Mouse (Mus musculus) kidney, postnatal 25 days (tissue): ENCODE results near the gene Baz2b.
"Not testable (repeated sequence)": the region's sequence is repeated elsewhere in the genome, so short reads cannot be mapped to it uniquely, and the experiment has no call there.

Source experiments
- DNase-seq, 2 experiments: peaks; one replicate each; pipeline ENCODE4 v3.0.0; 2021; ENCODE audit warnings: mixed read lengths in 2 of 2

The Baz2b gene

GRCm38 (mm10) chr2:60088785-60089527, 120.7 kb downstream of the Baz2b start:
- no peak for DNase-seq

GRCm38 (mm10) chr2:60086197-60086903, 123.3 kb downstream of the Baz2b start:
- DNase-seq, result peak in 1 of 2 experiments; percentile 39

DNA sequence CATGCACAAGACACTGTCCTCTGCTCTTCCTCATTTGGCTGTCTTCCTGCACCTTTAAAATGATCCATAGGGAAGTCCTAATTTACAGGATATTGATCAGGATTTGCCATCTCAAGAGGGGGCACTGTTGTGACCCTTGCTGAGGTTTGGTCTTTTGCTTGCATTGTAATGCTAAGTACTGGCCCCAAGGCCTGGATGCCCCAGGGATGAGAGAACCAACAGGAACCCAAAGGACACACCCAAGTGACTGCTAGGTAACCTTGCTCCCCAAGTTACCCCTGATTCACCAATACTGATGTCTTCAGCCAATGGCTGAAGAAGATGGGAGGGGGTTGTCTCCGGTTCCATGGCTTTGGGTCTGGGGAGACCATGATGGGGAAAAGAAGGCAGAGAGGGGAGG, 124.8 kb downstream of the Baz2b start:
- DNase-seq, result no peak

DNA sequence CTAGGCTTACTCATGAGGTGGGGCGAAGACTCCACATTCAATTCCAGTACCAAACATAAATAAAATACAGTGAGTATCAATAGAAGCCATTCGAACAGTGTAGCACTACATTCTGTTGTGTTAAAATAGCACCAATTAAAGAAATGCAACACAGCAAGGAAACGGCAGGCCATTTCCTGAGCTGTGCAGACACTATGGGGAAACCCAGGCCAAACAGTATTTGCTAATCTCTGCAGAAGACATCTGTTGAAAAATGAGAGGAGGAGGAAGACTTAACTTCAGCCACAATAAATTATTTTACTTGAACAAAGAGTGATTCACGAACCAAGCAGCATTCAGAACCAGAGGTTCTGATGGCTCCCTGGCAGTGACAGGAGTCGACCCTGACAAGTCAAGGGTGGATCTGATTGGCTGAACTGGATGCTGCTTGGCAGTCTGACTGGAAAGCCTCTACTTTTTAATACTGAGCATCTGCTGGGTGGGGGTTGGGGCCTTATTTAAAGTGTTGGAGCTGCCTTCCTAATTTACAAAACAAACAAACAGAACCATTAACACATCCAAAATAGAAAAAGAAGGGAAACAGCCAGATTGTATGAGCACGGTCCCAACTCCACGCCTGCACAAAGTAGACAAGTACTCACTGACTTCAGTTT, 126.5 kb downstream of the Baz2b start:
- peak; percentile 26 to 52 for DNase-seq

GRCm38 (mm10) chr2:60082225-60082624, 127.4 kb downstream of the Baz2b start:
- DNase-seq, result no peak

DNA sequence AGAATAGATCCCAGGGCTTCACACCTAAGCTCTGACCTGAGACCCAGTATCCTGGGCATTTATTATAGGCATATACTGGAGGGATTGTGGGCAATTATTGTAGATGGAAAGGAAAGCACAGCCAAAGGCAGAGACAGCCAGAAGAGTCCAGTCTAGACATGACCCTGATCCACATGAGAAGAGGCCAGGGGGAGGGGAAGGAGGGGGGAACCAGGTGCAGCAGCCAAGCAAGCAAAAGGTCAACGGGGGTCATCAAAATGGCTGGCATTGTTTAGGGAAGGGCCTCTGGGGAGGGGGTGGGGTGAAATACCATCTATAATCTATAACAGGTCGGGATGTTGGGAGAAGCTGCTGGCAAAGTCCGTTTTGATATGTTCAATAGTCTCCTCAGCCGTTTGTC, 128.8 kb downstream of the Baz2b start:
- peak in 1 of 2 experiments; percentile 61 for DNase-seq

DNA sequence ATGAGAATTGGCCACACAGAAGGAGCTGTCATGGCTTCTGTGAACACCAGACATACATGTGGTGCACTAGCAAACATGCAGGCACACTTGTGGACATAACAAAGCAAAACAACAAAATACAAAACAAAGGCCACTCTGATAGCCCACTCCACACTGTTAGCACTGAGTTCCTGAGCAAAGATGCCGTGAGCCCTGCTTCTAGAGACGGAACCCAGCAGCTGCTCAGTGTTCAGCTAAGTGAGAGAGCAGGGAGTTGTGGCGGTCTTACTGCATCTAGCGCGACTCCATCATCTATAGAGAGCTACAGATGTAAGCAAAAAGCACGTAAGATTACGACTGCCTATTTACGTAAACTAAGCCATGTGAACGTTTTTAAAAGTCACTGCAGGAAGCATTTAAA, 132.0 kb downstream of the Baz2b start:
- no peak for DNase-seq

DNA sequence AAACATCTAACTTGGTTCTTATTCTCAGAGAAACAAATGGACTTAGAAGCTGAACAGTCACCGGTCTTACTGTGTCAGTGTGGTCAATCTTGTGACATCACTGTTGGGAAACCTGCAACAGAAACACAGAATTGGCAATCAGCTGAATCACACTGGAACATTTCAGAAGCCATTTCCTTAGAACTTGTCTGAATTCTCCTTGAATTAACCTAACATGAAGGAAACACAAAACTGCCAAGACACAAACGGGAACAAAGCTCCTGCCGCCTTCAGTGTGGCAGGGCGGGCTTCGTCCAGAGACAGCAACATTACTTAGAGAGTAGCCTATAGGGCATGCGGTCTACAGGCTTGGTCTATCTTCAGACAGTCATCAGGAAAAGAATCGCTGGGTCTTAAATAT, 132.8 kb downstream of the Baz2b start:
- DNase-seq, result no peak

- no peak for DNase-seq
Observed at GRCm38 (mm10) chr2:60076025-60076424, 133.6 kb downstream of the Baz2b start.

DNA sequence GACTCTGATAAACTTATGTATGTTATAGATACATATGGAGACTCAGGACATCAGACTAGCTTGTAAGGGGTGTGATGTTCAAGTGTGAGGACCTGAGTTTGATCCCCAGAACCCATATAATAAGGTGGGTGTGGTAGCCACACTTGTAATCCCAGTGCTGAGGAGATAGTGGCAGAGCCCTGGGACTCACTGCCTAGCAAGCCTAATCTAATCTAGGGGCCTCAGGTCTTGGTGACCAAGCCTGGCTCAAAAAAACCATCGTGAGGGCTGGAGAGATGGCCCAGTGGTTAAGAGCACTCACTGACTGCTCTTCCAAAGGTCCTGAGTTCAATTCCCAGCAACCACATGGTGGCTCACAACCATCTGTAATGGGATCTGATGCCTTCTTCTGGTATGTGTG, 135.8 kb downstream of the Baz2b start:
- not testable (repeated sequence) for DNase-seq

DNA sequence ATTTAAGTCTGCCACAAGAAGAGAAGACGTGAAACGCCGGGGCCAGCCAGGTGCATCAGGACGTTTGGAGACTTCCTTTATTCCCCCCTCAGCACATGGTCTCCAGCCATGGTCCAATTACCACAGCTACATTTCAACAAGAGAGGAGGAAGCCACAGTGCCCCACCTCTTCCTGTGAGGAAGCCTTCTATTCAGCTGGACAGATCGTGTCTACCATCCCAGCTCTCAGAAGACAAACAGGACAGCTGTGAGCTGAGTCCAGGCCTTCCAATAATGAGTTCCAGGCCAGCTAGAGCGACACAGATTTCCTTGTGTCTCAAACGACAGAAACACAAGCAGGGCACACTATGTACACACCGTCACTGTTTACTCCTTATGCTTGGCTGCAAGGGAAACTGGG, 137.8 kb downstream of the Baz2b start:
- peak; percentile 29 to 74 for DNase-seq

DNA sequence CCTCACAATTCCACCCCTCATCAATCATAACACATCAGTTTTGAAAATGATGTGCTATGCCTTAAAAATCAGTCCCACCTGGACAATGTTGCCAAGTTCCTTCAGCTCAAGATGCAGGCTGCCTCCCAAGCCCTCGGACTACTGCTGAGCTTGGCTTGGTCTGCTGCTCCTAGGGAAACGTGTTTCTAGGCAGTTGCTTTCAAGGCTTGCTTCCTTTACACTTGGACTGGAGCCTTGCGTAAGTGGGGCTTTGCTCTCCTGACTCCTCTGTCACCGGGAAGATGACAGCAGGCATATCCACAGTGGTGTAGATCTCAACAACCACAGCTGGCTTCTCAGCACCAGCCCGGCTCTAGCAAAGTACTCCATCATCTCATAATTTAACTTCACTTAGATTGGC, 138.7 kb downstream of the Baz2b start:
- no peak for DNase-seq

DNA sequence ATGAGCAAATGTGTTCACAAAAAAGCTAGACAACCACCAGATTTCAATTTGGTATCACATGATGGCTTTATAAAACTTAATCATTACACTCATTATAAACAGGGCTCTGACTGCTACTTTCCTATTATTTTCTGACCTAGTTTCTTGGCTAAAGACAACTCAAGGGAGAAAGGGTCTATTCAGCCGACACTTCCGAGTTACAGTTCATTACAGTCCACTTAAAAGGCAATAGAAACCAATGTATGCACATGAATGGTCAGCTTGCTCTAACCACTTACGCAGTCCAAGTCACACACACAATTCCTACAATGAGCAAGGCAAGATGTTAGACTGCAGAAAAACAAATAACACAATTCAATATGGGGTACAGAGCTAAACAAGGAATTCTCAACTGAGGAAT, 141.2 kb downstream of the Baz2b start:
- DNase-seq, result no peak

DNA sequence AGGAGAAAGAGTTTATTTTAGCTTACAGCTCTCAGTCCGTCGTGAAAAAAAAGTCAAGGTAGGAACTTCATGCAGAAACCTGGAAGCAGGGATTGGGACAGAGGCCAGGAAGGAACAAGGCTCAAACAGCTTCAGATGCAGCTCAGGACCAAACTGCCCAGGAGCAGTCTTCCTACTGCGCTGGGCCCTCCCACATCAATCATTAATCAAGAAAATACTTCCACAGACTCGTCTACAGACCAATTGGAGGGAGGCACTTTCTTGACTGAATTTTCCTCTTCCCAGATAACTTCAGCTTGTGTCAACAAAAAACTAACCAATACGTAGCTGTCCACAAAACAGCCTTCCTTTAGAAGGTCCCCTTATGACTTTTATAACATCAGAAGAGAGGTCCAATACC, 144.2 kb downstream of the Baz2b start:
- no peak for DNase-seq

- DNase-seq, result no peak
Observed at GRCm38 (mm10) chr2:60060185-60060775, 149.4 kb downstream of the Baz2b start.

GRCm38 (mm10) chr2:60059300-60059699, 150.3 kb downstream of the Baz2b start:
- no peak for DNase-seq

- no peak for DNase-seq
Observed at GRCm38 (mm10) chr2:60056043-60056442, 153.6 kb downstream of the Baz2b start.

- DNase-seq, result no peak
Observed at GRCm38 (mm10) chr2:60054808-60055535, 154.7 kb downstream of the Baz2b start.

DNA sequence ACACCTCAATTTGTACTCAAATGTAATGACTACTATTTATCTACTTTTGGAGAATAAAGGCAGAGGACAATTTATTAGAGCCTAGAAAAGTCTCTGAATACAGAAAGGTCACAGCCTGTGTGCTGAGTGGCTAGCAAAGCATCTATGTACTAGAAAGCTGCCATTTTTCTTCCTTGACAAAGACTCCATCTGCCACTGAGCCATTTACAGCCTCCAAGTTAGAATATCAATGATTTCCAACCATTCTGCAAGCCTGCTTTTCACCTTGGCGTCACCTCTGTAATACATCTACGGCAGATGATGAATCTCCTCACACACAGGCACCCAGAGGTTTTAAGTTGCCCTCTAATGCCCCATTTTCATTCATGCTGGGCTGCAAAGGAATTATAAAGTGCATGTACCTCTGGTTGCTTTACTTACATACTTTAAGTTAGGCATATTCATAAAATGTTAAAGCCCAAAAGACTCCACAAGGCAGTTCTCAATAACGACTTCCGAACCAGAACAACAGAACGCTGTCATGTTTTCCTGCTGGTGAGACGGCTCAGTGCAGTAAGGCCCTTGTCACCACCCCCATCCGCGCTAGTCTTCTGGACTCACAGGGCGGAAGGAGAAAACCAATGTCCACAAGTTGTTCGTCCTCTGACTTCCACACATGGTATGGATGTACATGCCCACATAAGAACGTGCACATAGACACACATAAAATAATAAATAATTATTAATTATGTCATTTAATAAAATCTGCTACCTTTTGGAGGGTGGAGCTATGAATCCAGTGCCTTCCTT, 156.2 kb downstream of the Baz2b start:
- no peak for DNase-seq

GRCm38 (mm10) chr2:60050667-60051460, 158.8 kb downstream of the Baz2b start:
- DNase-seq, result no peak

- no peak for DNase-seq
Observed at GRCm38 (mm10) chr2:60049889-60050288, 159.8 kb downstream of the Baz2b start.
